Mouse (Mus musculus): Measurements from ENCODE around the gene Slc4a2. TPM values are rescaled to one million over a fixed set of nuclear protein-coding genes. Genes with fewer than 3 reads are reported as not detected.

The Slc4a2 gene
- polyA plus RNA-seq, 1 experiment from 2014 or later = 45.1 TPM

GRCm38 (mm10) chr5:24447624-24448298, 24.1 kb downstream of the Slc4a2 start, which contains the start of gene Tmub1:
Gene Tmub1, minus strand, starts transcription at chr5:24447854.
- Histone ChIP-seq H3K36me3 (ENCODE audit: control insufficient read depth, insufficient read depth, low read length) (0 out of 2 replicates have a peak, but pooled peaks cover 1% of the 10 kb centered on the region), H3K9me3 (ENCODE audit: control insufficient read depth, low read length) (no peaks in the 10 kb centered on the region), H3K27me3 (ENCODE audit: control insufficient read depth, insufficient read depth, low read depth, low read length) (no peaks in the 10 kb centered on the region), H3K4me2 (ENCODE audit: low read depth, low read length) (peak within 1 kb of the TSS; percentile 85), H3K27ac (ENCODE audit: low read length) (no peak within 1 kb of the TSS), H3K4me1 (replicated peaks; ENCODE audit: control insufficient read depth, insufficient read depth, low read length) (peaks cover 33% of the 10 kb centered on the region), H3K9ac (ENCODE audit: low read length) (peak within 1 kb of the TSS; percentile 68), H3K4me3 (ENCODE audit: low read length) (peak within 1 kb of the TSS; percentile 72)
- peak; percentile 39 for ATAC-seq (ENCODE audit: low read depth)
- WGBS = 1% methylated on average over 26 of the region's 34 CpGs

- WGBS = 4% methylated on average over 29 of the region's 66 CpGs
Observed at GRCm38 (mm10) chr5:24451264-24452029, 27.8 kb downstream of the Slc4a2 start.

GRCm38 (mm10) chr5:24452030-24452690, 28.5 kb downstream of the Slc4a2 start, which contains the start of gene Agap3:
Gene Agap3, plus strand, starts transcription at chr5:24452177.
- peak; percentile 12; the same call in 1 of the 2 replicates for ATAC-seq (ENCODE audit: low read depth)

More at GRCm38 (mm10) chr5:24451264-24452029, 27.8 kb downstream of the Slc4a2 start:
- Histone ChIP-seq H3K9me3 (ENCODE audit: control insufficient read depth, low read length) (no peaks in the 10 kb centered on the region), H3K4me2 (ENCODE audit: low read depth, low read length) (peak overlapping the region; percentile 95), H3K36me3 (ENCODE audit: control insufficient read depth, insufficient read depth, low read length) (no peaks in the 10 kb centered on the region), H3K4me1 (replicated peaks; ENCODE audit: control insufficient read depth, insufficient read depth, low read length) (peaks cover 43% of the 10 kb centered on the region), H3K27me3 (ENCODE audit: control insufficient read depth, insufficient read depth, low read depth, low read length) (no peaks in the 10 kb centered on the region), H3K9ac (ENCODE audit: low read length) (peak overlapping the region; percentile 94), H3K4me3 (ENCODE audit: low read length) (peak overlapping the region; percentile 89), H3K27ac (ENCODE audit: low read length) (peak overlapping the region; percentile 94)
- peak; percentile 87 for ATAC-seq (ENCODE audit: low read depth)

GRCm38 (mm10) chr5:24452691-24453233, 29.1 kb downstream of the Slc4a2 start:
- Histone ChIP-seq H3K9ac (ENCODE audit: low read length) (peak overlapping the region; percentile 94), H3K4me2 (ENCODE audit: low read depth, low read length) (peak overlapping the region; percentile 95), H3K27ac (ENCODE audit: low read length) (peak overlapping the region; percentile 83), H3K9me3 (ENCODE audit: control insufficient read depth, low read length) (no peaks in the 10 kb centered on the region), H3K36me3 (ENCODE audit: control insufficient read depth, insufficient read depth, low read length) (no peaks in the 10 kb centered on the region), H3K4me3 (ENCODE audit: low read length) (peak overlapping the region; percentile 89), H3K4me1 (replicated peaks; ENCODE audit: control insufficient read depth, insufficient read depth, low read length) (peaks cover 34% of the 10 kb centered on the region), H3K27me3 (ENCODE audit: control insufficient read depth, insufficient read depth, low read depth, low read length) (no peaks in the 10 kb centered on the region)
- ATAC-seq (ENCODE audit: low read depth) = peak; percentile 4; the same call in 1 of the 2 replicates
- under 1% methylated on average over 29 of the region's 29 CpGs for WGBS

More at GRCm38 (mm10) chr5:24452030-24452690, 28.5 kb downstream of the Slc4a2 start, which contains the start of gene Agap3:
- Histone ChIP-seq H3K9ac (ENCODE audit: low read length) (peak within 1 kb of the TSS; percentile 94), H3K4me1 (replicated peaks; ENCODE audit: control insufficient read depth, insufficient read depth, low read length) (peaks cover 38% of the 10 kb centered on the region), H3K4me3 (ENCODE audit: low read length) (peak within 1 kb of the TSS; percentile 89), H3K9me3 (ENCODE audit: control insufficient read depth, low read length) (no peaks in the 10 kb centered on the region), H3K36me3 (ENCODE audit: control insufficient read depth, insufficient read depth, low read length) (no peaks in the 10 kb centered on the region), H3K27ac (ENCODE audit: low read length) (peak within 1 kb of the TSS; percentile 94), H3K4me2 (ENCODE audit: low read depth, low read length) (peak within 1 kb of the TSS; percentile 95), H3K27me3 (ENCODE audit: control insufficient read depth, insufficient read depth, low read depth, low read length) (no peaks in the 10 kb centered on the region)
- WGBS = 0% methylated on average over 35 of the region's 85 CpGs

GRCm38 (mm10) chr5:24453283-24453984, 29.8 kb downstream of the Slc4a2 start:
- peak overlapping the region; percentile 89 for H3K4me3 ChIP-seq (ENCODE audit: low read length)
- peaks cover 31% of the 10 kb centered on the region for H3K4me1 ChIP-seq (replicated peaks; ENCODE audit: control insufficient read depth, insufficient read depth, low read length)
- H3K27ac ChIP-seq (ENCODE audit: low read length) = peak overlapping the region; percentile 83
- H3K9me3 ChIP-seq (ENCODE audit: control insufficient read depth, low read length) = no peaks in the 10 kb centered on the region
- H3K36me3 ChIP-seq (ENCODE audit: control insufficient read depth, insufficient read depth, low read length) = no peaks in the 10 kb centered on the region
- WGBS = 11% methylated on average over 5 of the region's 5 CpGs
- H3K9ac ChIP-seq (ENCODE audit: low read length) = peak overlapping the region; percentile 94
- H3K27me3 ChIP-seq (ENCODE audit: control insufficient read depth, insufficient read depth, low read depth, low read length) = no peaks in the 10 kb centered on the region
- H3K4me2 ChIP-seq (ENCODE audit: low read depth, low read length) = peak overlapping the region; percentile 95
- no peak for ATAC-seq (ENCODE audit: low read depth)

GRCm38 (mm10) chr5:24453985-24454303, 30.3 kb downstream of the Slc4a2 start:
- peaks cover 31% of the 10 kb centered on the region for H3K4me1 ChIP-seq (replicated peaks; ENCODE audit: control insufficient read depth, insufficient read depth, low read length)
- no peak overlapping the region for H3K27ac ChIP-seq (ENCODE audit: low read length)
- no peaks in the 10 kb centered on the region for H3K36me3 ChIP-seq (ENCODE audit: control insufficient read depth, insufficient read depth, low read length)
- WGBS = 19% methylated on average over 2 of the region's 2 CpGs
- ATAC-seq (ENCODE audit: low read depth) = no peak
- peak overlapping the region; percentile 94 for H3K9ac ChIP-seq (ENCODE audit: low read length)
- peak overlapping the region; percentile 89 for H3K4me3 ChIP-seq (ENCODE audit: low read length)
- H3K9me3 ChIP-seq (ENCODE audit: control insufficient read depth, low read length) = no peaks in the 10 kb centered on the region
- no peaks in the 10 kb centered on the region for H3K27me3 ChIP-seq (ENCODE audit: control insufficient read depth, insufficient read depth, low read depth, low read length)
- H3K4me2 ChIP-seq (ENCODE audit: low read depth, low read length) = peak overlapping the region; percentile 95

GRCm38 (mm10) chr5:24455076-24455475, 31.4 kb downstream of the Slc4a2 start:
- H3K4me1 ChIP-seq (replicated peaks; ENCODE audit: control insufficient read depth, insufficient read depth, low read length) = peaks cover 31% of the 10 kb centered on the region
- peak overlapping the region; percentile 22; the same call in 1 of the 2 replicates for H3K9ac ChIP-seq (ENCODE audit: low read length)
- no peak overlapping the region for H3K4me3 ChIP-seq (ENCODE audit: low read length)
- 64% methylated on average over 3 of the region's 3 CpGs for WGBS
- 0 out of 2 replicates have a peak overlapping the region, but pooled peaks have one; percentile 3 for H3K4me2 ChIP-seq (ENCODE audit: low read depth, low read length)
- no peaks in the 10 kb centered on the region for H3K9me3 ChIP-seq (ENCODE audit: control insufficient read depth, low read length)
- peak overlapping the region; percentile 84 for H3K27ac ChIP-seq (ENCODE audit: low read length)
- no peaks in the 10 kb centered on the region for H3K36me3 ChIP-seq (ENCODE audit: control insufficient read depth, insufficient read depth, low read length)
- no peak for ATAC-seq (ENCODE audit: low read depth)
- H3K27me3 ChIP-seq (ENCODE audit: control insufficient read depth, insufficient read depth, low read depth, low read length) = no peaks in the 10 kb centered on the region

GRCm38 (mm10) chr5:24455613-24456012, 32.0 kb downstream of the Slc4a2 start:
- H3K4me1 ChIP-seq (replicated peaks; ENCODE audit: control insufficient read depth, insufficient read depth, low read length) = peaks cover 31% of the 10 kb centered on the region
- peak overlapping the region; percentile 22 for H3K9ac ChIP-seq (ENCODE audit: low read length)
- no peaks in the 10 kb centered on the region for H3K9me3 ChIP-seq (ENCODE audit: control insufficient read depth, low read length)
- no peak for ATAC-seq (ENCODE audit: low read depth)
- WGBS = 59% methylated on average over 7 of the region's 7 CpGs
- no peaks in the 10 kb centered on the region for H3K27me3 ChIP-seq (ENCODE audit: control insufficient read depth, insufficient read depth, low read depth, low read length)
- H3K4me3 ChIP-seq (ENCODE audit: low read length) = no peak overlapping the region
- H3K36me3 ChIP-seq (ENCODE audit: control insufficient read depth, insufficient read depth, low read length) = no peaks in the 10 kb centered on the region
- H3K27ac ChIP-seq (ENCODE audit: low read length) = peak overlapping the region; percentile 84
- H3K4me2 ChIP-seq (ENCODE audit: low read depth, low read length) = no peak overlapping the region
